Mouse (Mus musculus): ENCODE results near the gene Erv3.

Erv3 gene

DNA sequence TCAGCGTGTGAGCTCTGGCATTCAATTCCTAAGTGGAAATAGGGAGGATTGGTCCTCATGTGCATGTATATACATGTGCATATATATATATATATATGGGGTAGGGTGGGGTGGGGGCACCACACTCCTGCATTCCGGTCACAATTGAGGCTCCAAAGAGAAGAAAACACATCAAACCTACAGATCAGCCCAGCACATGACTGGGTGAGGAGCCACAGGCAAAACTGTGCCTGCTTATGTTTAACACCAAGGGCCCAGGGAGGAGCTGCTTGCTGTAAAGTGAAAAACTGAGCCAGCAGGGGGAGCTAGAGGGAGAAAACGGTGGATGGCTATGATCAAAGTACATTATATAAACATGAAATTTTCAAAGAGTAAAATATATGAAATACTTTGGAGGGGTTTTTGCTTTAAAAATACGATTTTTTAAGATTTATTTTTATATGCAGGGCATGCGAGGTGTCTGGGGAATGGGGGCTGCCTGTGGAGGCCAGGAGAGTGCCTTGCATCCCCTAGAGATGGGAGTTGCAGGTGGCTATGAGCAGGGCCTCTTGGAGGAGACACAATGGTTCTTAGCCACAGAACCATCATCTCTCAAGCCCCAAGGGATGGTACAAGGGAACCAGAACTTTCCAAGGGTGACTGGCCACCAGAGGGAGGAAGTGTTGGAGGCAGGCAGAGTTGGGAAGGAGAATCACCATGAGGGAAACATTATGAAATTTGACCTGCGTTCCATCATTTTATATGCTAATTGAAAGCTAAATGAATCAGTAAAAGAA is 38.4 kb downstream of the Erv3 start:
- peak; percentile 57 to 83 for DNase-seq

DNA sequence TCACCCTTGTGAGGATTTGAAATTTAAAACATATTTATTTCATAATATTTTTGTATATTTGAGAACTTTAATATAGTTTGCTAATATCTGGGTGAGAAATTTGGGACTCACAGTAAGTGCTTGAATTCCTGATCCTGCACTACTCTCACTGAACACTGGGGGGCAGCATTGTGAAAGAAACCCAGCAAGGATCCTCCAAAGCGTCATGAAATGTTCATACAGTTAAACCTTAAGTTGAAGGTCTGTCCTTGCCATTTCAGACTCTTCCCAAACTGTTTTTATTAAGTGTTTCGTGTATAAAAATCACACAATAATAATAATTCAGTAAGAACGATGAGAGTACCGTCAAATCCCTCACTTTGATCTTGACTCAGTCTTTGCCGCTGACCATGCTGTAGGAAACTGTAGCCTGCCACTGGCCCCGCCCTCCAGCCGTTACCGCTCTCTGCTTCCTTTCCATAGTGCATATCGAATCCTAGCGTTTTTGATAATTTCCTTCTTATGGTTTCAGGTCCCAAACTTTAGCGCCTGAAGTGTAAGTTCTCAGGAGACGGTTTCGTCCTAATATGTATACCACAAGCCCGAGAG is 39.4 kb downstream of the Erv3 start:
- peak; percentile 62 to 86 for DNase-seq

DNA sequence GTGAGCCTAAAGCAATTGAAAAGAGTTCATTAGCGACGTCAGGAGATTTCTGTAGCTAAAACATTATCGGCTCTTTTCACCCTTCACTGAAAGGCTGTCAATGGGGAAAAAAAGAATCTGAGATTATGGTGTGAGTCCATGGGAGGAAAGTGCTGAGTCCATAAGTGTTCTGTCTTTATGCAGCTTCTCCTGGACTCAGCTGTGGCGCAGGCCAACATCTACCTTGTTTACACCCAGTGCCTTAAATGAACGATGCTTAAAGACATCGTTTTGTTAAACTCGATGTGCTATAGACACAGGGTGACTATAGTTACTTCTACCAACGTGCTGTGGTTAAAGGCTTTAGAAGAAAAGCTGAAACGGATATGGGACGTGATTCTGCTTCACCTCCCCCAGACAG is 45.2 kb downstream of the Erv3 start:
- no peak for DNase-seq

DNA sequence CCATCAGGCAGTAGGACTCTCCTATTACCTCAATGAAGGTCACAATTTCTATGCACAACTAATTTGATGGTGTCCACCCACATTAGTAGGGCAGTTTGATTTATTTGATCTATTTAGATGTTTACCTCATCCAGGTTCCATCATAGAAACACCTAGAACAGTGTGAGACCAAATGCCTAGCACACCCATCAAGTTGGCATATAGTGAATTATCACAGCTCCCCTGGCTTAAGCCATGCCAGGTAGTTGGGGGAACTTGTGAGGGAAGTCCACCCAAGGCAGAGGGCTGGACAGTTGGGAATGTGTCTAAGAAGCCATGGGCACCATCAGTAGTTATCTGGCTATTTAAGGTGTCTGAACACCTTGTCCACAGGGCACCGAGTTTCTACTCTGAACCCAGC is 46.1 kb downstream of the Erv3 start:
- no peak for DNase-seq

DNA sequence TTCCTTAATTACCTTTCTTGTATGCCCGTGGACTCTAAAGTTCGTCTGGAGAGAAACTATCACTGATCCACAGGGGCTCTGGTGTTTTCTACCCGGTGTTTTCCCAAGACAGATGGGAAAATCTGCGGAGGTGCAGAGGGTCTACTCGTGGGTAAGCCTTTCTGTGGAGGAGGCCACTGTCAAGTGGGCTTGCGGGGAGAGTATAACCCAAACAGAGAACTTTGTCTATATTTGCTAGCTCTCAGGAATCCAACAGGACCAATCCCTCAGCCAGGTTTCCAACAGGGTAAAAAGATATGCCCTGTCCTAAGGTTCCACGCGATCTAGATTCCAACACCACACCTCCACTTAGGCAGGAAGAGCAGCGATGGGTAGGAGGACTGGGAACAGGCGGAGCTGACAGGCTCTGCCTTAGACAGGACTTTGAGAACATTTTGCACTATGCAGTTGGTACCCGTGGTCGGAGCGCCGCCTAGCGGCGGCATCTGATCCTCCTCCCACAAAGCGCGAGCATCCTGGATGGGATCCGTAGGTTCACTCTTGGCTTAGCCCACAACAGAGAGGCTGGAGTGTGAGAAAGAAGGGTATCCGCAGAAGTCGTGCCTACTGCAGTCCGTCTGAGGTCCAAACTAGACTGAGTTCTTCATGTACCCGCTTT is 46.9 kb downstream of the Erv3 start:
- DNase-seq, result peak in 1 of 2 experiments; percentile 62

DNA sequence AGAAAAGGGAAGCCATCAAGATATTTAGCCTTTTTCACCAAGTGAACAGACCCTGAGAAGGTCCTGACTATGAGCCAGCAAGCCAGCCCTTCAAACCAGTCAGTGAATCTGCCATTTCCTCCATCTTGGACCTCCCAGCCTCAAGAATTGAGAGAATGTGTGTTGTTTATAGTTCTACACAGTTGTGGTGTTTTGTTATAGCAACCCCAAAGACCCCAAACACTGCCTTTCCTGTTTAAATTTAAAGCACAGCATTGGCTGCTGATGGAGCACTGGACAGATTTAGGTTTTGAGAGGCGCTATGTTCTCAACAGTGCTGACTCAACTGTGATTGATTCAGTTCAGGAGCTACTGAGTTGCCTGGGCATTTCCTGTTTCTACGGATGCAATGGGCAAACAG is 47.9 kb downstream of the Erv3 start:
- no peak for DNase-seq

DNA sequence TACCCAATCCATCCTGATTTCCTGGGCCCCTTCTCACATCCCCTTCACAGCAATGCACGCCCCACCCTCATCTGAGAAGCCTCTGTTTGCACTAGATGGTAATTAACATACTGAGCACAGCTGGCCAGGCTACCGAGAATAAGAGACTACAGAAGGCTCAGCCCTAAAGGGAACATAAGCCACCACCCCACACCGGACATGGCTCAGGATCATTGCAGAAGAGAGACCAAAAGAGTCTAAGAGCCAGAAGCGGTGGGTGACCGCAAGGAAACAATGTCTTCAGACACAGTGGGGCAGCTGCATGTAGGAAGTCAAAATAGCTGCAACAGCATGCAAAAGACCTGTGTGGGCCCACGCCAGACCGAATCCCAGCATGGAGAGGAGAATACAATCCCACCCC is 50.7 kb downstream of the Erv3 start:
- DNase-seq, result no peak

DNA sequence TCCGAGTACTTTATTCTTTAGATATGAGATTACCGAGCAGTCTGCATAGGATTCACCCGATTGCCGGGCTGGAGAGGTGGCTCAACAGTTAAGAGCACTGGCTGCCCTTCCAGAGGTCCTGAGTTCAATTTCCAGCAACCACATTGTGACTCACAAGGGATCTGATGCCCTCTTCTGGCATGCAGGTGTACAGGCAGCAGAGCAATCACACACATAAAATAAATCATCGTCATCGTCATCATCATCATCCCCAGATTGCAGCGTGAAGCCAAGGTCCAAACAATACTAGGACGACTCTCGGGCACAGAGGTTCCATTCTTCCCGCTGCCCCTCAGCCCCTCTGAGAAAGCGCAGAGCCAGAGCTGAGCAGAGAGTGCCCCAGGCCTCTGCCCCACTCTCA is 51.9 kb downstream of the Erv3 start:
- no peak for DNase-seq

DNA sequence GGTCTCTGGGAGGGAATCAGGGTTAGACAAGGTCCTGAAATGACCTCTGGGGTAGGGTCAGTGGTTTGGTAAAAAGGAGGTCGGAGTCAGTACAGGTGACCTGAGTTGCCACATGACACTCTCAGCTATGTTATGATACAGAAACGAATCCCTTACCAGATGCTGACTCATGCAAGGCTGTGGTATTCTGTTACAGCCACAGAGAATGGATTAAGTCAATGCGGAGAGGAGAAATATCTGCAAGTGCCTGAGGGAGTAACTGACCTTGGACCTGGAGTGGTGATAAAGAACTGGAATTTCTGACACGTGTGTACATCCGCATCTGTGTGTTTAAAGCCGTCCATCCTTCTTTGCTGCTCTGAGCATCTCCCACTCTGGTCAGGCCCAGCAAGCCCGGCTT is 52.7 kb downstream of the Erv3 start:
- DNase-seq, result no peak

DNA sequence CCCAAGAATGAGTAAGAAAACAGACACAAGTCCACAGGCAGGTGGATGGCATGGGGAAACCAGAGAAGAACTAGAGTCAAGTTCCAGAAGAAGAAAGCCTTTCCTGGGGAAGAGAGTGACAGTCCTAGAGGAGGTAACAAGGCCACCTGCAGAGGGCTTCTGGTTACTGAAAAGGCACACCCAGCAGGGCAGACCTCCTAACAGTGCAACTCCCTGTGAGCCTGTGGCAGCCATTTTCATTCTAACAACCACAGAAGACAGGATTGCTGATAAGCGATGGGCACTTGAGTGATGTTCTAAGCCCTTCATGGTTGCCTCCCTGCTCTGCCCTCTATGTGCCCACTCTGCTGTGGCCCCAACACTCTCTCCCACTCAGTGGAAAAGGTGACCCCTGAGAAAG is 54.2 kb downstream of the Erv3 start:
- no peak for DNase-seq

DNA sequence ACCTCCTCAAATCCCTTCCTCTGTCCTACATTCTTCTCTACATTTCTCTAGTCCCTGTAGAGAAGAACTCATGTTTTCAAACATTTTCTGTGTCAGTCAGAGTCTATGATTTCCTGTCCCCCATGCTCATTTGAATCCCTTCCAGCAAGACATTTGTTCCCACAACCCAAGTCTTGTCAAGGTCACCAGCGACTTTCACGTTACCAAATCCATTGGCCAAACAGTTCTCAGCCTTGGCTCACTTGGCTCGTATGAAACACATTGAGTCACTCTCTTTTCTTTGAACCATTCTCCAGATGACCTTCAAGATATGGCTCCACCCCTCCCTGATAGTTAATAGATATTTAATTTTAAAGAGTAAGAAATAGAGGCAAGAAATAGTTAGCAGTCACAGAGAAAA is 55.7 kb downstream of the Erv3 start:
- DNase-seq, result no peak

Measured in kidney, adult 8-10 months (tissue).